Mouse (Mus musculus) lung, embryonic 14.5 days (tissue): ENCODE data around the gene Tpk1. TPM values are rescaled to one million over a fixed set of nuclear protein-coding genes. Genes with fewer than 3 reads are reported as not detected.

Experiments
- ATAC-seq: fragments of 200-750 bp; cut with Nextera tagmentation; 2 replicates; pipeline ENCODE4 v1.8.0; 2017; ENCODE audit warnings: mild to moderate bottlenecking, moderate TSS enrichment, moderate library complexity; ENCODE audit not compliant: insufficient read depth
- DNase-seq: peaks from one replicate; pipeline ENCODE4 v3.0.0-alpha.2; 2015
- H3K27ac ChIP-seq: fragments of 300-500 bp; sonication (generic); 2 replicates; pipeline ENCODE4 v1.5.1; 2014; ENCODE audit warnings: low read depth, mild to moderate bottlenecking, moderate library complexity
- H3K27me3 ChIP-seq: fragments of 300-500 bp; sonication (generic); 2 replicates; pipeline ENCODE4 v1.6.1; 2014; ENCODE audit warnings: low read length, control low read depth; ENCODE audit not compliant: insufficient read depth
- H3K36me3 ChIP-seq: fragments of 300-500 bp; sonication (generic); 2 replicates; pipeline ENCODE4 v1.6.1; 2014; ENCODE audit warnings: control low read depth; ENCODE audit not compliant: insufficient read depth
- H3K4me1 ChIP-seq: fragments of 300-500 bp; sonication (generic); 2 replicates; pipeline ENCODE4 v1.6.1; 2014; ENCODE audit warnings: antibody characterized with exemption, control low read depth; ENCODE audit not compliant: insufficient read depth
- H3K4me2 ChIP-seq: fragments of 300-500 bp; sonication (generic); 2 replicates; pipeline ENCODE4 v1.6.1; 2014; ENCODE audit warnings: mild to moderate bottlenecking
- H3K4me3 ChIP-seq: fragments of 300-500 bp; sonication (generic); 2 replicates; pipeline ENCODE4 v1.5.1; 2014; ENCODE audit warnings: low read depth, low read length
- H3K9ac ChIP-seq: fragments of 300-500 bp; sonication (generic); 2 replicates; pipeline ENCODE4 v1.6.1; 2014
- H3K9me3 ChIP-seq: fragments of 300-500 bp; sonication (generic); 2 replicates; pipeline ENCODE4 v1.6.1; 2016; ENCODE audit warnings: low read depth, low read length, control low read depth
- CTCF ChIP-seq: IDR thresholded peaks from 2 replicates; pipeline ENCODE4 v1.5.1; 2016; ENCODE audit warnings: antibody characterized with exemption, low read depth
- WGBS: fragments of 180-500 bp; shearing (Covaris S2); extraction: QIAGEN DNeasy Blood & Tissue Kit; methylation state at CpG from one replicate; pipeline ENCODE4 v1.1.7; 2014; 5-methylcytosine and 5-hydroxymethylcytosine counted together
- polyA plus RNA-seq: library from polyadenylated mRNA; unstranded; fragments of >200 nt; fragmentation: Nextera tagmentation; extraction: Ambion mirVana; gene quantifications from 2 replicates; pipeline ENCODE4 v1.2.1, GENCODE M21; 2014

The Tpk1 gene
- polyA plus RNA-seq, 1 experiment from 2014 or later, result 12.4 TPM

- Histone ChIP-seq H3K36me3 (no peaks in the 10 kb centered on the region), H3K9me3 (no peaks in the 10 kb centered on the region), H3K4me1 (no peaks in the 10 kb centered on the region), H3K27ac (no peak overlapping the region), H3K9ac (no peak overlapping the region), H3K27me3 (no peaks in the 10 kb centered on the region), H3K4me3 (no peak overlapping the region), H3K4me2 (no peak overlapping the region)
- WGBS, result 64% methylated on average over 2 of the region's 2 CpGs
- TF ChIP-seq CTCF, result no peak
- DNase-seq (no peak), ATAC-seq (no peak)
These were observed 54.3 kb downstream of the Tpk1 start for GRCm38 (mm10) chr6:43611770-43612169.

- peak; percentile 63 for DNase-seq
- Histone ChIP-seq H3K27ac (no peak overlapping the region), H3K27me3 (no peaks in the 10 kb centered on the region), H3K4me1 (no peaks in the 10 kb centered on the region), H3K36me3 (no peaks in the 10 kb centered on the region), H3K9ac (no peak overlapping the region), H3K9me3 (no peaks in the 10 kb centered on the region), H3K4me3 (no peak overlapping the region), H3K4me2 (no peak overlapping the region)
- ATAC-seq, result peak; percentile 71
- 60% methylated on average over 4 of the region's 4 CpGs for WGBS
- TF ChIP-seq CTCF, result no peak
These were observed 75.1 kb downstream of the Tpk1 start for GRCm38 (mm10) chr6:43590841-43591541.

- no peak overlapping the region for H3K27ac ChIP-seq
- no peaks in the 10 kb centered on the region for H3K4me1 ChIP-seq
- no peak overlapping the region for H3K4me3 ChIP-seq
- H3K4me2 ChIP-seq, result no peak overlapping the region
- 92% methylated on average over 2 of the region's 2 CpGs for WGBS
- TF ChIP-seq CTCF, result no peak
- no peak overlapping the region for H3K9ac ChIP-seq
- H3K27me3 ChIP-seq, result no peaks in the 10 kb centered on the region
- ATAC-seq, result no peak
- no peaks in the 10 kb centered on the region for H3K36me3 ChIP-seq
- H3K9me3 ChIP-seq, result no peaks in the 10 kb centered on the region
- no peak for DNase-seq
These were observed 80.8 kb downstream of the Tpk1 start for GRCm38 (mm10) chr6:43585274-43585673.

- Histone ChIP-seq H3K9ac (no peak overlapping the region), H3K27me3 (no peaks in the 10 kb centered on the region), H3K9me3 (no peaks in the 10 kb centered on the region), H3K36me3 (no peaks in the 10 kb centered on the region), H3K4me2 (no peak overlapping the region), H3K4me1 (no peaks in the 10 kb centered on the region), H3K4me3 (no peak overlapping the region), H3K27ac (no peak overlapping the region)
- no peak for TF ChIP-seq CTCF
- WGBS, result 73% methylated on average over 2 of the region's 2 CpGs
- ATAC-seq (no peak), DNase-seq (no peak)
These were observed 84.3 kb downstream of the Tpk1 start for GRCm38 (mm10) chr6:43581809-43582208.

GRCm38 (mm10) chr6:43567885-43568284 is 98.2 kb downstream of the Tpk1 start:
- no peak for DNase-seq
- ATAC-seq, result no peak
- WGBS, result 70% methylated on average over 1 of the region's 1 CpGs
- Histone ChIP-seq H3K4me2 (no peak overlapping the region), H3K4me1 (no peaks in the 10 kb centered on the region), H3K27ac (no peak overlapping the region), H3K27me3 (no peaks in the 10 kb centered on the region), H3K4me3 (no peak overlapping the region), H3K9me3 (no peaks in the 10 kb centered on the region), H3K36me3 (no peaks in the 10 kb centered on the region), H3K9ac (no peak overlapping the region)
- no peak for TF ChIP-seq CTCF

- no peak overlapping the region for H3K27ac ChIP-seq
- H3K9ac ChIP-seq, result no peak overlapping the region
- H3K36me3 ChIP-seq, result no peaks in the 10 kb centered on the region
- no peak for TF ChIP-seq CTCF
- H3K4me2 ChIP-seq, result no peak overlapping the region
- H3K4me1 ChIP-seq, result no peaks in the 10 kb centered on the region
- H3K9me3 ChIP-seq, result no peaks in the 10 kb centered on the region
- H3K4me3 ChIP-seq, result no peak overlapping the region
- H3K27me3 ChIP-seq, result no peaks in the 10 kb centered on the region
- DNase-seq (no peak), ATAC-seq (no peak)
- 61% methylated on average over 4 of the region's 4 CpGs for WGBS
These were observed 103.6 kb downstream of the Tpk1 start for GRCm38 (mm10) chr6:43562474-43562873.

GRCm38 (mm10) chr6:43551410-43551809 is 114.7 kb downstream of the Tpk1 start:
- H3K4me3 ChIP-seq, result no peak overlapping the region
- no peaks in the 10 kb centered on the region for H3K9me3 ChIP-seq
- no peaks in the 10 kb centered on the region for H3K4me1 ChIP-seq
- no peak for DNase-seq
- TF ChIP-seq CTCF, result no peak
- H3K4me2 ChIP-seq, result no peak overlapping the region
- H3K27ac ChIP-seq, result no peak overlapping the region
- no peaks in the 10 kb centered on the region for H3K27me3 ChIP-seq
- ATAC-seq, result no peak
- H3K9ac ChIP-seq, result no peak overlapping the region
- no peaks in the 10 kb centered on the region for H3K36me3 ChIP-seq
- 57% methylated on average over 1 of the region's 1 CpGs for WGBS
